Mouse (Mus musculus) liver, embryonic 11.5 days (tissue): ENCODE data around the gene M6pr. TPM values are rescaled to one million over a fixed set of nuclear protein-coding genes. Genes with fewer than 3 reads are reported as not detected.

Source experiments
- ATAC-seq: fragments of 200-750 bp; cut with Nextera tagmentation; replicated peaks from 2 replicates; pipeline ENCODE4 v1.8.0; 2017; ENCODE audit warnings: moderate number of reproducible peaks, mild to moderate bottlenecking, moderate TSS enrichment, moderate library complexity; ENCODE audit not compliant: low FRiP score
- DNase-seq: peaks from one replicate; pipeline ENCODE4 v3.0.0-alpha.2; 2017; ENCODE audit warnings: low spot score
- H3K27ac ChIP-seq: fragments of 300-500 bp; sonication (generic); 2 replicates; pipeline ENCODE4 v1.5.1; 2014; ENCODE audit warnings: mild to moderate bottlenecking, low read depth, low read length, control low read depth
- H3K27me3 ChIP-seq: fragments of 300-500 bp; sonication (generic); replicated peaks from 2 replicates; pipeline ENCODE4 v1.6.1; 2014; ENCODE audit warnings: low read length, mixed read lengths; ENCODE audit not compliant: control insufficient read depth, insufficient read depth
- H3K36me3 ChIP-seq: fragments of 300-500 bp; sonication (generic); 2 replicates; pipeline ENCODE4 v1.6.1; 2014; ENCODE audit warnings: mild to moderate bottlenecking, low read length, moderate library complexity, mixed read lengths; ENCODE audit not compliant: control insufficient read depth, insufficient read depth
- H3K4me1 ChIP-seq: fragments of 300-500 bp; sonication (generic); replicated peaks from 2 replicates; pipeline ENCODE4 v1.6.1; 2014; ENCODE audit warnings: low read length, mixed read lengths; ENCODE audit not compliant: control insufficient read depth, insufficient read depth
- H3K4me2 ChIP-seq: fragments of 300-500 bp; sonication (generic); 2 replicates; pipeline ENCODE4 v1.6.1; 2014; ENCODE audit warnings: mild to moderate bottlenecking, control low read depth, moderate library complexity
- H3K4me3 ChIP-seq: fragments of 300-500 bp; sonication (generic); 2 replicates; pipeline ENCODE4 v1.5.1; 2014; ENCODE audit warnings: low read depth, low read length, control low read depth
- H3K9ac ChIP-seq: fragments of 300-500 bp; sonication (generic); 2 replicates; pipeline ENCODE4 v1.6.1; 2014; ENCODE audit warnings: low read depth, low read length, control low read depth
- H3K9me3 ChIP-seq: fragments of 300-500 bp; sonication (generic); 2 replicates; pipeline ENCODE4 v1.6.1; 2016; ENCODE audit warnings: low read length, inconsistent platforms, mixed read lengths; ENCODE audit not compliant: control insufficient read depth
- WGBS: fragments of 180-500 bp; shearing (Covaris S2); extraction: QIAGEN DNeasy Blood & Tissue Kit; methylation state at CpG from one replicate; pipeline ENCODE4 v1.1.7; 2014; 5-methylcytosine and 5-hydroxymethylcytosine counted together
- polyA plus RNA-seq: library from polyadenylated mRNA; unstranded; fragments of >200 nt; fragmentation: Nextera tagmentation; extraction: Ambion mirVana; gene quantifications from 2 replicates; pipeline ENCODE4 v1.2.1, GENCODE M21; 2014

The M6pr gene
- polyA plus RNA-seq, 1 experiment from 2014 or later: 154 TPM

DNA sequence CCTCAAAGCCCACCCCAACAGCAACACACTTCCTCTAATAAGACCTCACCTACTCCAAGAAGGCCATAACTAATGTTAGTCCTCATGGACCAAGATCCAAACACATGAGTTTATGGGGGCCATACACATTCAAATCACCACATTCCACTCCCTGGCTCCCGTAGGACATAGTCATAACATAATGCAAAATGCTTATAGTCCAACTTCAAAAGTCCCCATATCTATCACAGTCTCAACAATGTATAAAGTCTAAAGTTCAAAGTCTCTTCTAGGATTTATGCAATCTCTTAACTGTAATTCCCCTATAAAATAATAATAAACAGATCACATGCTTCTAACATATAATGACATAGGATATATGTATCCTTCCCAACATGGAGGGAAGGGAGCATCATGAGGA is 48.6 kb downstream of the M6pr start:
- Histone ChIP-seq H3K9ac (no peak overlapping the region), H3K27ac (no peak overlapping the region), H3K4me3 (no peak overlapping the region), H3K36me3 (no peaks in the 10 kb centered on the region), H3K4me2 (no peak overlapping the region), H3K27me3 (no peaks in the 10 kb centered on the region), H3K4me1 (no peaks in the 10 kb centered on the region), H3K9me3 (no peaks in the 10 kb centered on the region)
- ATAC-seq (no peak), DNase-seq (no peak)
- WGBS: 88% methylated on average over 1 of the region's 1 CpGs

DNA sequence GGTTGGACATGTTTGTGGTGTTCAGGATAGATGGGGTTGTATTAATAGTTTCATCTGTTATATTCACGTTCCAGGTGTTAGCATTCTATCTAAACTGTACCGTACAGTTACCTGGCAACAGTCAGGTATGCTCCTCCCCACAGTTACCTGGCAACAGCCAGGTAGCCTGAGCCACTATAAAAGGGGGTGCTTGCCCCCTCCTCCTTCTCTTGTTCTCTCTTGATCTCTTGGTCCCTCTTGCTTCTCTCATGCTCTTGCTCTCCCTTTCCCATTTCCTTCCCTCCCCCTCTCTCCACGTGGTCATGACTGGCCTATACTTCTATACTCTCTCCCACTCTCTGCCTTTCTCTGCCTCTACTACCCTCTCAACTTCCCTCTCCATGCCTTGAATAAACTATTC is 57.2 kb downstream of the M6pr start:
- Histone ChIP-seq H3K4me2 (no peak overlapping the region), H3K27me3 (no peaks in the 10 kb centered on the region), H3K4me1 (peaks cover 3% of the 10 kb centered on the region; the same call in 1 of the 2 replicates), H3K4me3 (no peak overlapping the region), H3K9me3 (no peaks in the 10 kb centered on the region), H3K9ac (no peak overlapping the region), H3K36me3 (no peaks in the 10 kb centered on the region), H3K27ac (no peak overlapping the region)
- DNase-seq (no peak), ATAC-seq (no peak)
- WGBS: 54% methylated on average over 3 of the region's 3 CpGs

- no peak for DNase-seq
- no peak overlapping the region for H3K4me3 ChIP-seq
- H3K4me2 ChIP-seq: no peak overlapping the region
- H3K9ac ChIP-seq: no peak overlapping the region
- H3K36me3 ChIP-seq: no peaks in the 10 kb centered on the region
- H3K9me3 ChIP-seq: no peaks in the 10 kb centered on the region
- H3K27ac ChIP-seq: no peak overlapping the region
- 47% methylated on average over 2 of the region's 2 CpGs for whole genome bisulfite sequencing
- H3K4me1 ChIP-seq: peaks cover 3% of the 10 kb centered on the region; the same call in 1 of the 2 replicates
- ATAC-seq: no peak
- no peaks in the 10 kb centered on the region for H3K27me3 ChIP-seq
Measured at GRCm38 (mm10) chr6:122366287-122366686, 57.8 kb downstream of the M6pr start.

DNA sequence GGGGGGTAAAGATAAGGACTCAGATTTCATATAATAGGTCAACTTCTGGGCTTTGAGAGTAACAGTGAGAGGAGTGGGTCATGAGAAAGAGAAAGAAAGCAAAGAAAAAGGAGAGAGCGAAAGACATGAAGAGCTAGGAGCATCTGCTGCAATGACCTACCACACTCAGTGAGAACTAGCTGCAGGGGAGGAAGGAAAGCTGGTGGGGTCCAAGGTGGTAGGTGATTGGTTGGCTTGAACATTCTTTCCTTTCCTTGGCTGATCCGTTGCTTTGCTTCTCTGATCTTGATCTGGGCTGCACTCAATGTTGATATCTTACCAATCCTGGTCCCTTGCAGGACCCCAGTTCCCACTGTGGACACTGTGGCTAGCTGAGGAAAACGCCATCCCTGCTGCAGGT is 58.5 kb downstream of the M6pr start:
- Histone ChIP-seq H3K9ac (no peak overlapping the region), H3K4me2 (no peak overlapping the region), H3K27ac (no peak overlapping the region), H3K4me3 (no peak overlapping the region), H3K9me3 (no peaks in the 10 kb centered on the region), H3K36me3 (no peaks in the 10 kb centered on the region), H3K27me3 (no peaks in the 10 kb centered on the region), H3K4me1 (peaks cover 3% of the 10 kb centered on the region; the same call in 1 of the 2 replicates)
- WGBS: 49% methylated on average over 3 of the region's 3 CpGs
- no peak for ATAC-seq
- DNase-seq: no peak

Other genes with a start within 250 kb of the M6pr start
- gene Klrg1, start 25.8 kb upstream of the M6pr start, polyA plus RNA-seq: not detected in 2 replicates
- gene Phc1, start 31.8 kb downstream of the M6pr start, polyA plus RNA-seq: 12.4 and 14.7 TPM in 2 replicates
- 7.7 and 8.1 TPM in 2 replicates for gene Rimklb, start 190.0 kb downstream of the M6pr start, polyA plus RNA-seq
- gene Mfap5, start 197.1 kb downstream of the M6pr start, polyA plus RNA-seq: 0.67 and 0.96 TPM in 2 replicates
- 0.18 TPM in 1 of 2 replicates, not detected in the other for gene Aicda, start 245.1 kb downstream of the M6pr start, polyA plus RNA-seq